Mouse (Mus musculus) embryonic facial prominence, embryonic 14.5 days (tissue): Measurements from ENCODE around the gene Olfr978. TPM values are rescaled to one million over a fixed set of nuclear protein-coding genes. Genes with fewer than 3 reads are reported as not detected.

Experiments used
- polyA plus RNA-seq: library from polyadenylated mRNA; unstranded; fragments of >200 nt; fragmentation: Nextera tagmentation; extraction: Ambion mirVana; gene quantifications from 2 replicates; pipeline ENCODE4 v1.2.1, GENCODE M21; 2014

Olfr978 gene
- polyA plus RNA-seq, 1 experiment from 2014 or later, result not detected

Other genes with a start within 250 kb of the Olfr978 start
- gene Olfr967, start 245.9 kb upstream of the Olfr978 start, polyA plus RNA-seq, result not detected in 2 replicates
- gene Olfr968, start 208.9 kb upstream of the Olfr978 start, polyA plus RNA-seq, result not detected in 2 replicates
- gene Olfr969, start 201.2 kb upstream of the Olfr978 start, polyA plus RNA-seq, result 0.13 TPM in 1 of 2 replicates, not detected in the other
- gene Olfr970, start 183.3 kb upstream of the Olfr978 start, polyA plus RNA-seq, result 0.13 TPM in 1 of 2 replicates, not detected in the other
- gene Olfr971, start 155.2 kb upstream of the Olfr978 start, polyA plus RNA-seq, result not detected in 2 replicates
- 0.33 TPM in 1 of 2 replicates, not detected in the other for gene Olfr972, start 125.7 kb upstream of the Olfr978 start, polyA plus RNA-seq
- gene Olfr229, start 84.8 kb upstream of the Olfr978 start, polyA plus RNA-seq, result not detected in 2 replicates
- 0.10 TPM in 1 of 2 replicates, not detected in the other for gene Olfr974, start 54.6 kb upstream of the Olfr978 start, polyA plus RNA-seq
- not detected in 2 replicates for gene Olfr975, start 40.1 kb upstream of the Olfr978 start, polyA plus RNA-seq
- gene Olfr976, start 31.0 kb upstream of the Olfr978 start, polyA plus RNA-seq, result not detected in 2 replicates
- not detected in 2 replicates for gene Olfr979, start 11.4 kb downstream of the Olfr978 start, polyA plus RNA-seq
- gene Olfr980, start 17.5 kb downstream of the Olfr978 start, polyA plus RNA-seq, result not detected in 2 replicates
- not detected in 2 replicates for gene Olfr981, start 29.4 kb downstream of the Olfr978 start, polyA plus RNA-seq
- gene Olfr982, start 81.7 kb downstream of the Olfr978 start, polyA plus RNA-seq, result not detected in 2 replicates
- 0.22 TPM in 1 of 2 replicates, not detected in the other for gene Olfr983, start 101.5 kb downstream of the Olfr978 start, polyA plus RNA-seq
- not detected in 2 replicates for gene Olfr984, start 122.1 kb downstream of the Olfr978 start, polyA plus RNA-seq
- gene Olfr985, start 138.1 kb downstream of the Olfr978 start, polyA plus RNA-seq, result not detected in 2 replicates
- gene Tmem225, start 156.0 kb downstream of the Olfr978 start, polyA plus RNA-seq, result not detected in 2 replicates
- gene Olfr986, start 188.8 kb downstream of the Olfr978 start, polyA plus RNA-seq, result not detected in 2 replicates
- 5.7 and 6.1 TPM in 2 replicates for gene Zfp202, start 200.2 kb downstream of the Olfr978 start, polyA plus RNA-seq